Mouse (Mus musculus) liver, embryonic 16.5 days (tissue): ENCODE data around the gene Ccdc92. TPM values are rescaled to one million over a fixed set of nuclear protein-coding genes. Genes with fewer than 3 reads are reported as not detected.

Source experiments
- ATAC-seq: fragments of 200-750 bp; cut with Nextera tagmentation; 2 replicates; pipeline ENCODE4 v1.8.0; 2017; ENCODE audit warnings: low read depth, mild to moderate bottlenecking, moderate number of reproducible peaks, moderate library complexity
- H3K27ac ChIP-seq: fragments of 300-500 bp; sonication (generic); 2 replicates; pipeline ENCODE4 v1.5.1; 2014; ENCODE audit warnings: mild to moderate bottlenecking, low read length
- H3K27me3 ChIP-seq: fragments of 300-500 bp; sonication (generic); 2 replicates; pipeline ENCODE4 v1.6.1; 2014; ENCODE audit warnings: low read depth, low read length, mixed read lengths; ENCODE audit not compliant: control insufficient read depth, insufficient read depth
- H3K36me3 ChIP-seq: fragments of 300-500 bp; sonication (generic); 2 replicates; pipeline ENCODE4 v1.6.1; 2014; ENCODE audit warnings: mild to moderate bottlenecking; ENCODE audit not compliant: control insufficient read depth, insufficient read depth
- H3K4me1 ChIP-seq: fragments of 300-500 bp; sonication (generic); 2 replicates; pipeline ENCODE4 v1.6.1; 2014; ENCODE audit warnings: low read depth, low read length, mixed read lengths; ENCODE audit not compliant: control insufficient read depth
- H3K4me2 ChIP-seq: fragments of 300-500 bp; sonication (generic); 2 replicates; pipeline ENCODE4 v1.6.1; 2014; ENCODE audit warnings: low read depth, low read length, mixed read lengths
- H3K4me3 ChIP-seq: fragments of 300-500 bp; sonication (generic); 2 replicates; pipeline ENCODE4 v1.5.1; 2014; ENCODE audit warnings: low read depth, mild to moderate bottlenecking, low read length
- H3K9ac ChIP-seq: fragments of 300-500 bp; sonication (generic); 2 replicates; pipeline ENCODE4 v1.6.1; 2014; ENCODE audit warnings: low read depth, low read length
- H3K9me3 ChIP-seq: fragments of 300-500 bp; sonication (generic); replicated peaks from 2 replicates; pipeline ENCODE4 v1.6.1; 2016; ENCODE audit warnings: low read length; ENCODE audit not compliant: control insufficient read depth
- WGBS: fragments of 180-500 bp; shearing (Covaris S2); extraction: QIAGEN DNeasy Blood & Tissue Kit; methylation state at CpG from one replicate; pipeline ENCODE4 v1.1.7; 2014; ENCODE audit not compliant: insufficient replicate concordance; 5-methylcytosine and 5-hydroxymethylcytosine counted together
- polyA plus RNA-seq: library from polyadenylated mRNA; unstranded; fragments of >200 nt; fragmentation: Nextera tagmentation; extraction: Ambion mirVana; gene quantifications from 2 replicates; pipeline ENCODE4 v1.2.1, GENCODE M21; 2015

Gene Ccdc92
- polyA plus RNA-seq, 1 experiment from 2014 or later, result 0.13 TPM

- Histone ChIP-seq H3K4me1 (no peaks in the 10 kb centered on the region), H3K4me2 (no peak overlapping the region), H3K9me3 (no peaks in the 10 kb centered on the region), H3K36me3 (no peaks in the 10 kb centered on the region), H3K4me3 (no peak overlapping the region), H3K27me3 (no peaks in the 10 kb centered on the region), H3K9ac (no peak overlapping the region), H3K27ac (no peak overlapping the region)
- no peak for ATAC-seq
- WGBS, result 62% methylated on average over 18 of the region's 18 CpGs
These were observed 39.9 kb downstream of the Ccdc92 start for GRCm38 (mm10) chr5:124822128-124822894.

DNA sequence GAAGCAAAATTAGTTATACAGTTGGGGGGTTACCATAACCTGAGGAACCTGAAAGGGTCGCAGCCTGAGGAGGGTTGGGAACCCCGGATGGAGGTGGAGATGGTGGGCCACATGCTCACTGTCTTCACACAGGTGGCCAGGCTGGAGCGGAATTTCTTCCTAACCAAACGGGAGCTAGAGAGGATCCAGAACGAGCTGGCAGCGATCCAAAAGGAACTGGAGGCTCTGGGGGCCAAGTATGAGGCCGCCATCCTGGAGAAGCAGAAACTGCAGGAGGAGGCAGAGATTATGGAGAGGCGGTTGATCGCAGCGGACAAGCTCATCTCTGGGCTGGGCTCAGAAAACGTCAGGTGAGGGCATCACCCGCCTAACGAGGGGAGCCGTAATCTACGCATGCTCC is 45.2 kb downstream of the Ccdc92 start:
- no peak for ATAC-seq
- Histone ChIP-seq H3K36me3 (no peaks in the 10 kb centered on the region), H3K27me3 (no peaks in the 10 kb centered on the region), H3K4me3 (no peak overlapping the region), H3K9ac (no peak overlapping the region), H3K9me3 (no peaks in the 10 kb centered on the region), H3K4me2 (no peak overlapping the region), H3K27ac (no peak overlapping the region), H3K4me1 (no peaks in the 10 kb centered on the region)
- 70% methylated on average over 15 of the region's 15 CpGs for WGBS

DNA sequence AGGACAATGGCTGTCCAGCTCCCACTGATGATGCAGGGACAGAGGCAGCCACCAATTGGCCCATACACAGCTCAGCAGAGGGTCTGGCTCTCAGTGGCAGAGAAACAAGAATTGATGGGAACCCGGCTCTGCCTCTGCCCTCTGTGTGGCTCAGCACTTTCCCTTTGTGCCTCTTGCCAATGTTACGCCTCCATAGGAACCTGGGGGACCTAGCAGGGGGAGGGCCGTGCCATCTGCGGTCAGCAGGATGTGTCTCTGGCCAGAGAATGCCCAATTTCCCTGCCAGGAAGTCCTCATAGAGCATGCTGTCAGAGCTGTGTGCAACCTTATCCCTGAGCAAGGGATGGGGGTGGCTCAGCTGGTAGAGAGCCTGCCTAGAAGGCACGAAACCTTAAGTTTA is 47.4 kb downstream of the Ccdc92 start:
- Histone ChIP-seq H3K27me3 (no peaks in the 10 kb centered on the region), H3K9me3 (no peaks in the 10 kb centered on the region), H3K27ac (no peak overlapping the region), H3K4me2 (no peak overlapping the region), H3K36me3 (no peaks in the 10 kb centered on the region), H3K4me3 (no peak overlapping the region), H3K9ac (no peak overlapping the region), H3K4me1 (no peaks in the 10 kb centered on the region)
- ATAC-seq, result no peak
- 44% methylated on average over 5 of the region's 5 CpGs for WGBS

GRCm38 (mm10) chr5:124812466-124812865 is 49.8 kb downstream of the Ccdc92 start:
- no peak overlapping the region for H3K27ac ChIP-seq
- 57% methylated on average over 12 of the region's 12 CpGs for WGBS
- no peak for ATAC-seq
- H3K4me2 ChIP-seq, result no peak overlapping the region
- H3K4me3 ChIP-seq, result no peak overlapping the region
- H3K9ac ChIP-seq, result no peak overlapping the region
- no peaks in the 10 kb centered on the region for H3K9me3 ChIP-seq
- no peaks in the 10 kb centered on the region for H3K4me1 ChIP-seq
- H3K27me3 ChIP-seq, result no peaks in the 10 kb centered on the region
- H3K36me3 ChIP-seq, result no peaks in the 10 kb centered on the region

DNA sequence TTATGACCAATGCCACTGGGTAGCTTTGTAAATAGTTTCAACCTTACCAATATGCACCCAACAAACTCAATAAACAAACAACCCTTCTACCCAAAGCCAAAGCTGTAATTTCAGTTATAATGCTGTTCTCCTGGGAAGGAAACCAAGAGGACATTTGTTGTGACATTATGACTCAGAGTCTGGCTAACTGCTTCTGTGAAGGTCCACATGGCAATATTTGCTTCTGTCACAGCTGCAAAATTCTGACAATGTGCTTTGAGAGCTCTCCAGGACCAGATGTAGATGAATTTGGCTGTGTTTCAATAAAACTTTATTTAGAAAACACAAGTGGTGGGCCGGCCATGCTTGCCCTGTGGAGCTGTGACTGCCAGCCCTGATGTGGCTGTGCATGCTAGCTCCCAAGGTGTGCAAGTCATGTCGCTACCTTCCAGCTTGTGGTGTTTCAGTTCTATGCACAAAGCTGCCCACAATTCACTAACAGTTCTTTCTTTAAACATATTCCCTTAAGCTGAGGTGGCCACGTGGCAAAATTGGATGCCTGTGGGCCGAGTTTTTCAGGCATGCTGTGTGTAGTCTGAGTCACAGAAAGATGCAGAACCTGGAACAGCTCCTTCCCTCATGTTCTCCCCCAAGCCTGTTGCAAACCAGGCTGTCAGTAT is 52.4 kb downstream of the Ccdc92 start:
- Histone ChIP-seq H3K4me2 (no peak overlapping the region), H3K27ac (no peak overlapping the region), H3K4me3 (no peak overlapping the region), H3K9ac (no peak overlapping the region), H3K9me3 (no peaks in the 10 kb centered on the region), H3K27me3 (no peaks in the 10 kb centered on the region), H3K4me1 (no peaks in the 10 kb centered on the region), H3K36me3 (no peaks in the 10 kb centered on the region)
- 62% methylated on average over 4 of the region's 4 CpGs for WGBS
- ATAC-seq, result no peak

GRCm38 (mm10) chr5:124792112-124792511 is 70.1 kb downstream of the Ccdc92 start:
- Histone ChIP-seq H3K27me3 (no peaks in the 10 kb centered on the region), H3K4me3 (no peak overlapping the region), H3K27ac (no peak overlapping the region), H3K4me1 (no peaks in the 10 kb centered on the region), H3K9me3 (no peaks in the 10 kb centered on the region), H3K4me2 (no peak overlapping the region), H3K9ac (no peak overlapping the region), H3K36me3 (no peaks in the 10 kb centered on the region)
- ATAC-seq, result no peak
- WGBS, result 68% methylated on average over 7 of the region's 7 CpGs

DNA sequence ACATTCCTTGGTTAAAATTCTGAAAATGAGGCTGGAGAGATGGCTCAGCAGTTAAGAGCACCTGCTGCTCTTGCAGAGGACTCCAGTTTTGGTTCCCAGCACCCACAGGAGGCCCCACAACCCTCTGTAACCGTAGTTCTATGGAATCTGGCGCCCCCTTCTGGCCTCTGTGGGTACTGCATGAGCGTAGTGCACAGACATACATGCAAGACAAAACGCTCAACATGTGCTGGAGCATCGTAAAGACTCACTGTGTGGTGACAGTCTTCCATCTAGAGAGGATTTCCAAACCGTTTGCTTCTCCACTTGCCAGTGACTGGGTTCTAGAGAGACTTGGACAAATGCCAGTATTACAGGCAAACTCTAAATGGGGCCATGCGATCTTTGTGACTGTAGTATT is 76.6 kb downstream of the Ccdc92 start:
- ATAC-seq, result no peak
- Histone ChIP-seq H3K27ac (no peak overlapping the region), H3K4me3 (no peak overlapping the region), H3K4me1 (no peaks in the 10 kb centered on the region), H3K9ac (no peak overlapping the region), H3K9me3 (peaks cover 6% of the 10 kb centered on the region; the same call in 1 of the 2 replicates), H3K27me3 (no peaks in the 10 kb centered on the region), H3K36me3 (no peaks in the 10 kb centered on the region), H3K4me2 (no peak overlapping the region)
- 75% methylated on average over 7 of the region's 7 CpGs for WGBS

Other genes with a start within 250 kb of the Ccdc92 start
- 12.6 and 12.9 TPM in 2 replicates for gene Atp6v0a2, start 233.8 kb downstream of the Ccdc92 start, polyA plus RNA-seq
- 0.01 TPM in 2 replicates for gene Dnah10, start 137.3 kb downstream of the Ccdc92 start, polyA plus RNA-seq
- gene Zfp664, start 267 bp upstream of the Ccdc92 start, polyA plus RNA-seq, result 9.5 and 10.9 TPM in 2 replicates
- gene Rflna, start 140.8 kb upstream of the Ccdc92 start, polyA plus RNA-seq, result 0.18 and 0.21 TPM in 2 replicates